Mouse (Mus musculus) T-helper 2 cell (primary cell): ENCODE data around the gene Ptprj.

Source experiments
- in situ Hi-C: fragments of 300-600 bp; cut with MboI, MseI; formaldehyde crosslinking; loops from one replicate; pipeline ENCODE4 v1.15.1; 2025; ENCODE audit warnings: high pct_unique_total_duplicates

Gene Ptprj

DNA sequence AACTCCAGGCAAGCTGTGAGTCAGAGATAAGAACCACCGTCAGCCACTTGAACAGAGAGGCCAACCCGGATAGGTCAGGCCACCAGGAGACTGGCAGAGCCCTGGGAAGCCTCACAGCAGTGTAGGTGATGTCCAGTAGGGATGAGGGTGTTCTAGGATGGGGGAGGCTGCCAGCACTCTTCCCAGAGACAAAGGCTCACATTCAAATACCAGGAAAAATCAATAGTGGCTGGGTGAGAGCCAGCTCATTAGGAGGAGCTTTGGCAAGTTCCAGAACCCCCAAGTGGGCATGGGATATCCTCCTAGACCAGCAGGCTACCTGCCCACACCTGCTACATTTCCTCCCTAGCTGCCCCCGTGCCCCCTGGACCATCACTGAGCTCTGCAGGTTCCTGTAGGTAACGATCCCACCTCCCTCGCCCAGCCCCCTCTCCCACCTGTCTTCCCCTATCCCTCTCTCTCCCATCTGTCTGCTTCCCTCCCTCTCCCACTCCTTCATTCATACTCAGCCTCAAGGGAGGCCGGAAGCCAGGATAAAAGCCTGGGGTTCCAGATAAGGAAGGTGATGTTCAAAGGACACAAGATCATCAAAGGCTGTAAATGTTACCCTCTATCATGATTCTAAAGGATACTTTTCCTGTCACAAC, 20.1 kb downstream of the Ptprj start:
- in situ Hi-C loops: loop anchor here (10.0 kb wide), 1 partner anchor 534 kb away; no protein-coding TSS in a partner anchor

DNA sequence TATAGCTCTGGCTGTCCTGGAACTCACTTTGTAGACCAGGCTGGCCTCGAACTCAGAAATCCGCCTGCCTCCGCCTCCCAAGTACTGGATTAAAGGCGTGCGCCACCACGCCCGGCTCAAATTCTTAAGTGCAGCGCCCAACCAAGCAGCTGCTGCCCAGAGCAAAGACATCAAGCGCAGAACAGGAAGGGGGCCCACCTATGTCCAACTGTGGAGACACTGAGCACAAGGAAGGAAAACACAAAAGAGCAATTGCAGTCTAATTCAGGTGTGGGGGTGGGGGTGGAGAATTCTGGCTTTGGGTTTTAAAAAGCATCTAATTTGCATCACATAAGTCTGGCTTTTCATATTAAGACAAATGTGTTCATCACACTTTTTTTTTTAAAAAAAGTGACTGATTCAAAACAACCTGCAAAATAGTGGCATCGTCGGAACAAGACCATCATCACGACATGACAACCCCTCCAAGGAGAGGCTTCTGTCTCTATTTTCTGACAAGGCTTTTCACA, 20.7 kb downstream of the Ptprj start:
- in situ Hi-C loops: loop anchor here (10.0 kb wide), 1 partner anchor 535 kb away; no protein-coding TSS in a partner anchor

DNA sequence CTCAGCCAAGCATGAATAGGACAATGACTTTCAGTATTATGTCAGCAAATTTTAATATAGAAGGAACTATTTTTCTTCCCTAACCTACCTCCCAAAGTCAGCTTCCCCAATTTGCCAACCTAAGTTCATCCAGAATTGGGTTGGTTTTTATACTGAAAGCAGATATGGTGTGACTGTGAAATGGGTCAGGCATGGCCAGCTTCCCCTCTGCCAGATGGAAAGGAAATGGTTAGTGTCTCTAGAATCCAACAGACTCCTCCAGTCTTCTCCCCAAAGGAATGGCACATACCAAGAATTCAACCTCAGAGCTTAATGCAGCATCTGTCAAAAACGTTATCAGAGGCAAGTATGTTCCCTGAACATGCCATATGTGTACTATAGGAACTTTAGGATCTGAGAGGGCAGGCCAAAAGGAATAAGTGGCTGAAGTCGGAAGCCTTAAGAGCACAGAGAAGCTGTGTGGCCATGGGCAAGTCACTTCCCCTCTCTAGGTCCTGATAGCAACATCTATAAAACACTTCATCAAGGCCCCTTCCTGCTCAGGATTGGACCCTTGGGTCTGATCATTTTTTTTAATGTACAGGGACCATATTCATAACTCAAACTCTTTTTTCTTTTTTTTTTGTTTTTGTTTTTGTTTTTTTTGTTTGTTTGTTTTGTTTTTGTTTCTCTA, 21.3 kb downstream of the Ptprj start:
- in situ Hi-C loops: no loop called here

DNA sequence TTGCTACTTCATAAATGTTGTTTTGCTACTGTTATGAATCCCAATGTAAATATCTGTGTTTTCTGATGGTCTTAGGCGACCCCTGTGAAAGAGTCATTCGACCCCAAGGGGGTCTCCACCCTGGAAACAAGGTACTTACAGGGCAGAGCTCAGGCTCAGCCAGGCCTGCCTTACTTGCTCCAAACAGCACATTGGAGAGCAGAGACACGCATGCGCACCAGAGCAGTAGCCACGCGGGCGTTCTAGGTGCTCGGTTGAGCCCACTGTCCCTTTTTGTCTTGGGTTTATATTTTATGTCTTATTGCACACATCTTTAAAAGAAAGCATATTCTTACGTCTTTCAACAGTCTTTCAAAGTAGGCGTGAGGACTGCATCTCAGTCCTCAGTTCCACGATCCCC, 22.1 kb downstream of the Ptprj start:
- in situ Hi-C loops: no loop called here

DNA sequence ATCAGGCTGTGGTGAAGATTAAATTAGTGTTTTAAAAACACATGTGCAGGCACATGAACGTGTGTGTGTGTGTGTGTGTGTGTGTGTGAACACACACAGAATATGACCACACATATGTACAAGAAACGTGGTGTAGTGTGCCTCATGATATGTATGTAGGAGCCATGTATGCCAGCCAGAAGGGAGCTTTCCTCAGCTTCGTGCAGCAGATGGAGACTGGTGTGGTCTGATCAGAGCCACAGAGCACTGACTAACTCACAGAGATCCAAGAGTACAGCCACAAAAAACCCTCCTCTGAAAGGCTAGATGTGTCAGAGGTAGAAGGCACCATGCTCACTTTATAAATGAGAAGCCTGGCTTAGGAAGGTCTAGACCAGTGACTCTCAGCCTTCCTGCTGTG, 22.5 kb downstream of the Ptprj start:
- in situ Hi-C loops: no loop called here

DNA sequence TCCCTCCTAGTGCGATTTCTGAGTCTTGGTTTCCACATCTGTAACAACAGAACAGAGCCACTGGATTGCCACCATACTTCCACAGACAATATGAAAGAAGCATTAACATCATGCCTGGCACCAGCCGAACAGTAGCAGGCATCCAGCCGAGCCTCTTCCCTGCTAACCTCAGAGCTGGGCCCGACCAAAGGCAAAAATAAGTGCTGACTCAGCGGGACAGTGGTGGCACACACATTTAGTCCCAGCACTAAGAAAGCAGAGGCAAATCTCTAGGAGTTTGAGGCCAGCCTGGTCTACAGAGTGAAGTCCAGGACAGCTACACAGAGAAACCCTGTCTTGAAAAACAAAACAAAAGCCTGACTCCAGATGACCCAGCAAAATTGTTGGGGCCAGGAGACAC, 24.7 kb downstream of the Ptprj start:
- in situ Hi-C loops: no loop called here

DNA sequence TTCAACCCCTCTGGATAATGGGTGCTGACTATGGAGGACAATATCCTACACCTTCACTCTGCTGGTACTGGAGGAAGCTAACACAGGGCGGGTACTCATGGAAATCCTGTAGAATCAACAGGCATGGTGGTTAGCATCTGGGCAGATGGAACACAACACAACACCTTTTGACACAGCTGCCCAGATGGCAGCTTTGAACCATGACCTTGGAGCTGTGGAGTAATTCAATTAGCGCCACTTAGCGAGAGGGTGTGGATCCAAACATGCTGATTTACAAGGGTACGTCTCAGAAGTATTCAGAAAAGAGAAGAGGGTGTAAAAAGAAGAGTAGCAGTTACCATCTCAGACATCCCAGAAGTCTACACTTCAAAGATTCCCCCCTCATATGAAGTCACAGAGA, 25.6 kb downstream of the Ptprj start:
- in situ Hi-C loops: no loop called here

DNA sequence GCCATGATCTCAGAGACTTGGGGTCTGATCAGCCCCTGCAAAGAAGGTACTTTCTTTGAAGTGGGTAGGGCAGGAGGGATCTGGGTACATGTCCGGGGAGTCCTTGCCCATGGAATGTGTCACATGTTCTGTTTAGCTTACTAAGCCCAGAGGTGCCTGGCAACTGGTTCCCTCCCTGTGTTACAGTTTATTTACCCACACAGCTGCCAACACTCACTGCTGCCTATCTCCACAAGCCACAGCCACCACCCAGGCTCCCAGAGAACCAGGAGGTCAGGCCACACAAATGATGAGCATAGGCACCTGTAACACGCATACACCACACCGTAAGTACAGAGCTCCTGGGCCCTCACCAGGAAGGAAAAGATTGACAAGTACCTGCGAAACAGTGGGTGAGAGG, 26.6 kb downstream of the Ptprj start:
- in situ Hi-C loops: no loop called here

DNA sequence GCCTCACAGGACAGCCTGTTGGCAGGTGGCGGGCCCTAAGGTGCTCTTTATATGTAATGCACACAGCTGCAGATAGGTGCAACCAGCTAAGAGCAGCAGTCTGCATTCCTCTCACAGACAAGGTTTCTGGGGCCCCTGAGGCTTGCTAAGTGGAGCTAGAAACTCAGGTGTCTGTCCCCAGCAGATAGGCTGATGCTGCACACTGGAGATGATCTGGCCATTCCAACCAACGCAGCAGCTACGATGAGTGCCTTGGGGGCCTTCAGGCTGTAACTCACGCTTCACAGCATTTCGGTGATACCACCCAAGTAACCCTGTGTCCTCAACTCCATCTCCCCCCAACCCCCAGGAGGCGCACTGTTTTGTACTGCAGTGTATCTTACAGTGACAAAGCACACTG, 29.8 kb downstream of the Ptprj start:
- in situ Hi-C loops: no loop called here

DNA sequence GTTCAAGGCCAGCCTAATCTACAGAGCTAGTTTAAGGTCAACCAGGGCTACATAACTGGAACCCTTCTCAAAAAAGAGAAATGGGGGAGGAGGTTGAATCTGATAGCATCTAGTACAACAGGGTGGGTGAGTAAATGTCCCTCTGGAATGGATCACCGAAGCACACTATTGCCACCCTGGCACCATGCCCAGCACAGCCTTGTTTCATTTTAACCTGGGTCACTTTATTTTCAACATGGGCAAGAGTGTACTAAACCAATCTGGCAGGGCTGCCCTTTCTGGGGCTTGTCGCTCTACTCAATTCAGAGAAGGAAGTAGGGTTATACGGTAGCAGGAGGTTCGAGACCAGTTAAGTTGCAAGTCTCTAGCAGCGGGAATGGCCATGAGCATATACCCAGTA, 31.9 kb downstream of the Ptprj start:
- in situ Hi-C loops: no loop called here

DNA sequence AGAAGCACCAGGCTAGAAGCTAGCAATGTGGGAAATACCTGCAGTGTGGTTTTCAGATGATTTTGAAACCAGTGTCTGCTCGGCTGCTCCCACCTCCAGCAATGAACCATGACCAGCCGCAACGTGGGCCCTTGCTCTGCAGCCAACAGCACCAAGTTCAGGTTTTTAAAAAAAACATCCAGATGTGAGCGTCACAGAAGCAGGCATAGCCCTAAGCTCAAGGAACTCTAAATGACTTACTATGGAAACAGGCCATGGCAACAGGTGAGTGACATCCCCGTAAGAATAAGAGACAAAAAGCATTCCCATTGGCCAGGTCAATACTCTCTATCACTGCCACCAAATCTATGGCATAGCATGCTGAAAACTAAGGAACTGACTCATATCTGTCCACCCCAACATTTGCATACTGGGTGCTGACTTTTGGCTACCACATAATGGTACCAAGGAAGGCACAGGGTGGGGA, 33.3 kb downstream of the Ptprj start:
- in situ Hi-C loops: no loop called here

DNA sequence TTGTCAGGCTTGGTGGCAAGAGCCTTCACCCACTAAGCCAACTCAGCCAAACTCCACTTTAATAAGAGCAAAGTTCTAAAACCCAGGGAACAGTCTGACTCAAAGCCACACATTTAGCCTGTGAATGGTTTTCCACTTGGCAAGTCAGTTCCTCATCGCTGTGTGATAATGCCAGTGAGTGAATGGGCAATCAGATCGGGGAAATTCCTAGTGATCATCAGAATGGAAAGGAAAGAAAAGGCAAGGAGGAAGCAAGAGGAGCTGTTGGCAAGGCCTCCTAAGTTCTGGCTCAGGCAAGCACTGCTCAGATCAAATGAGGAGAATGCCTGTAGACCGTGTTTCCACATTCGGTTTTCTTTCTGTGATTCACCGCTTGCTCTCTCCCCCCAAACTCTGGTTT, 35.2 kb downstream of the Ptprj start:
- in situ Hi-C loops: no loop called here

DNA sequence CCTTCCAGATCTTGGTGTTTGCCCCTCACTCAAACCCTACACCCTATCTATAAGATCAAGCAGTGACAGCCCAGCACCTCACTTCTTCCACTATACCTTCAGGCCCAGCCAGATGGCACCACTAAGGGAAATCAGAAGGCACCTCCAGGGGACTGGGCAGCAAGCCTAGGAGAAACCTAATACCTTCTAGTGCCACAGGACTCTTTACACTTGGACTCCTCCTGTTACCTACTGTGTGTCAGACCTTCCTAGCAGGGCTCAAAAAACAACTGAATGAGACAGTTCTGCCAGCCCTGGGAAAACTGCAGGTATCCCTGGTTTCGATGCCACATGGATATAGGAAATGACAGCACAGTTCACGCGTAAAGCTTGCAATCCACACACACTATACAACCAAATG, 36.5 kb downstream of the Ptprj start:
- in situ Hi-C loops: no loop called here

DNA sequence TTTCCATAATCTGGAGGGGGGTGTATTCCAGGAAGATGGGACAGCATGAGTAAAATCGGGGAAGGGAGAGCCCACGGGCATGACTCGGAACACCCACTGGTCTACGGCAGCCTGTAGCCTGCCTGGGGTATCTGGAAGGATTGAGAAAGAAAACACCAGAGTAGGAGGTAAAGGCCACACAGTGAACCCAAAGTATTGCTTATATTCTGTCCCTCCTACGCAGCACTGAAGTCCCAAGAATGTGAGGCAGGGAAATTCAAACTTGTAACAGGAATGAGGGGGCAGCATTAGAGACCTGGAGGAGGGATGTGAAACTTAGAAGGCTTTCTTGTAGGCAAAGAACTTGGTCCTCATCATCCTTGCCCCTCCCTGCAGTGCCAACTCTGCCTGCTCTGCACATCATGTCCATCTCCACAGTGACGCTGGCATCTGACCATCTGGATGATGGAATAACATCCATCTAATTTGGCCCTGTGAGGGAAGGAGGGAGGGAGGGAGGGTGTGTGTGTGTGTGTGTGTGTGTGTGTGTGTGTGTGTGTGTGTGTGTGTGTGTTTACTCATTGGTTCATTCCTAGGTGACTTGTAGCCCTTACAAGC, 37.2 kb downstream of the Ptprj start:
- in situ Hi-C loops: no loop called here

DNA sequence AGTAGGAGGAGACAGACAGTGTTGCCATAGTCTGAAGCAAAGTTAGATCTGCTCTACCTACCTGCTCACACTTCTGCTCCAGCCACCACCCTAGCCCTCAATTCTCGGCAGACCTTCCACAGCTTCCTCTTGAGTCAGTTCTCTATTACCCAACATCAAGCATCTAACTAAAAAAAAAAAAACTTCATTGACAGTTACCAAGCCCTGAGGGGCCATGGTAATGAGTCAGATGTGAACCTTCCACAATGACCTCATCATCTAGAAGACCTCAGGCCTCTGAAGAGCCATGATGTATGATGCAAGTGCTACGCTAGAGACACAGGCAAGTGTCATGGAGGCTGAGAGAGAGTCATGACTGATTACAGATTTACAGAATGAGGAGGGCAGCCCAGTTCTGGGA, 37.8 kb downstream of the Ptprj start:
- in situ Hi-C loops: no loop called here

DNA sequence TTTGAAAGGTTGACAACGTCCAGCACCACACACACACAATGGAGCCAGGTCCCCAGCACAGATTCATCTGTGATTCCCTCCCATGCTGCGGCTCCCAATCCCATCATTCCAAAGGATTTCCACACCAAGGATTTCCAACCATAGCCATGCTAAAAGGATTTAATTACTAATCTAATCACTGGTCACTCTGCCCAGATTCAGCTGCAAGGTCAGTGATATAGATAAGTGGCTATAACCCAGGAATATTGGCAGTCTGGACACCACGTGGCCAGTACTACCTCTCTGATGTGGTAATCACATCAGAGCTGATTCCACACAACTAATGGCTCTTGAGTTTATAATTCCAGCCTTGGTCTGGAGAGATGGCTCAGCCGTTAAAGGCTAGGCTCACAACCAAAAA, 41.2 kb downstream of the Ptprj start:
- in situ Hi-C loops: no loop called here

DNA sequence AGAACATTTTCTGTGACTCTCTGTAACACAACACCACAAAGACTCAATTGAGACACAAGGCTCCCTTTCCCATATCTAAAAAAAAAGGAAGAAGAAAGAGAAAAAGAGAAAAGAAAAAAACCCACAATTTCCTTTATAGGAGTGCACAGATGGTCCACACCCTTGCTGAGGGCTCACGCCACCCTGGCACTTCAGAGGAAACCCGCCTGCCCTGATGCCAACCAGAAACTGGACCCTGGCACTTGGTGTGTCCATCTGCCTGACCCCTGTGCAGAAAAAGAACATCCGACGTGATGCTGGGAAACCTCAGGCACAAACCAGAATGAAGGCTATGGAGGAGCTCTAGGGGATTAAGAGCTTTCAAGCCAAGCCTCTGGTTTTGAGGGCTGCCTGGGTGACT, 43.2 kb downstream of the Ptprj start:
- in situ Hi-C loops: no loop called here

DNA sequence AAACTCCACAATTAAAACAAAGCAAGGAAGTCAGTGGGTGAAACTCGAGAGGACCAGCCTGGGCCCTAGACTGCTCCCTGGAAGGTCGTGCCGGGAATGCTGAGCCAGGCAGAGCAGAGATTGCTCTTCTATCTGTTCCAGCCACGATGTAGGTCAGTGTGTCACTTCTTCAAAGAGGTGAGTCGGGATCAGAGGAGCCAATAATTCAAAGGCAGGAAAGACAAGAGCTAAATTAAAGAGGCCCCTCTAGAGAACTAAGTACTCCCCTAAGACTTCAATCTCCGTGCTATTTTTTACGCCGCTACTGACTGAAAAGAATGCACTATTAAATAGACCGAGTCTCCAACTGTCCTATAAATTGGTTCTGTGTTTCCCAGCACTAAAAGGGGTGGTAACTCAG, 43.9 kb downstream of the Ptprj start:
- in situ Hi-C loops: no loop called here

DNA sequence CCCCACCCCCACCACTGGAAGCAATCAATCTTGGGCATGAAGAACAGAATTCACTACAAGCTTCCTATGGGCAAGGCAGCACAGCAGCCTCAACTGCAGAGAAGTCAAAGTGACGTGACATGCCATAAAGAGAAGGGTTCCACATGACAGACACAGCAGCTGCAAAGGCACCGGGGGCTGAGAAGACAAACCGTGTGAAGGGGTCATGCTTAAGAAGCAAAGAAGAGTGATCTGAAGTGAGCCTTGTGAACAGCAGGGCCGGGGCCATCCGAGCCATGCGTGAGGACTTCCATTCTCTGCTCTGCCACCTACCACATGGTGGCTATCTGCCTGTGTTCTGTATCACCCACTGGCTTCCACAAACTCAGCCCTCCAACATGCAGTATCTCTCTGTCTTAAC, 45.7 kb downstream of the Ptprj start:
- in situ Hi-C loops: no loop called here

DNA sequence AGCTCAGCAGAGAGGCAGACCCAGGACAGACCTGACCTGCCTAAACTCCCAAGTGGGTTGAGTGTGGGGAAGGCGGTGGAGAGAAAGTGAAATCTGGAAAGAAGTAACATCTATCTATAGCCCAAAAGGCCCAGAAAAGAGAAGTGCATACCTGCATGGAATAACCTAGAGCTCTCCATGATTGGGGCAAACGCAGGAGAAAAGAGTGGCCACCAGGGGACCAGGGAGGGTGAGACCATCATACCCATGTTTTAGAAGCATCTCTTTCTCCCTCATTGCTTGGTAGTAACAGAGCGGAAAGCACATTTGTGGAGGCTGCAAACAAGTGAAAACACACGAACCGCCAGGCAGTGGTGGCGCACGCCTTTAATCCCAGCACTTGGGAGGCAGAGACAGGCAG, 46.5 kb downstream of the Ptprj start:
- in situ Hi-C loops: no loop called here

DNA sequence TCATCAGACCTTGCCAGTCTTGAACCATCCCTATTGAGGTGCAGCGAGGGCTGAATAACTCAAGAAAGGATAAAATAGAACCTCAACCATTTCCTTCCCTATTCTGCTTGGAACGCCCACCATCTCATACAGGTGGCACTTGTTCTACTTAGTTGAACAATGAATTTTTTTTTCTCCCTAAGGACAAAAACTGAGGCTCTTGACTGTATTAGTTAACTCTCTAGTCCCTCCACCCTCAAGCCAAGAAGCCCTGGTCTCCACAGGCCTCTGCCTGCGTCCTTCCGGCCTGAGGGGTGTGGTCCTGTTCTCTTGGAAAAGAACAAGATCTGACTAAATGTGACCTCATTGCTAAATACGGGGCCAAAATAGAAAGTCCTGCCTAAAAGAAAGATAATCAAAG, 48.4 kb downstream of the Ptprj start:
- in situ Hi-C loops: no loop called here

DNA sequence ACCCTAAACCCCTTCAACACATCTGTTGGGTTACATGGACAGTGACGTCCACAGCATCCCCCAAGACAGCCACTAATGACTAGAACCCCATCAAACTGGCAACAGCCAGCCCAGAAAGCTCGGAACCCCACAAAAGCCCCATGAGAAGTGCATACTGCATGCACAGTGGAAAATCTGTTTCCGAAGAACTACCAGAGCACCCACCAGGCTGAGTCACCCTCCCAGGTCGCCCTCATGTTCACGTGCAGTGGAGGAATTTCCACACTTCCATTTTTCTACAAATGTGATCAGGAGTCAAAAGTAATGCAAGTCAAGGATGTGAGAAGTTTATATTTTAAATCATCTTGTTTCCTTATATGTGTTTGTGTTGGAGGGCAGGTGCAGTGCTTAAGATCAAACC, 52.3 kb downstream of the Ptprj start:
- in situ Hi-C loops: no loop called here

DNA sequence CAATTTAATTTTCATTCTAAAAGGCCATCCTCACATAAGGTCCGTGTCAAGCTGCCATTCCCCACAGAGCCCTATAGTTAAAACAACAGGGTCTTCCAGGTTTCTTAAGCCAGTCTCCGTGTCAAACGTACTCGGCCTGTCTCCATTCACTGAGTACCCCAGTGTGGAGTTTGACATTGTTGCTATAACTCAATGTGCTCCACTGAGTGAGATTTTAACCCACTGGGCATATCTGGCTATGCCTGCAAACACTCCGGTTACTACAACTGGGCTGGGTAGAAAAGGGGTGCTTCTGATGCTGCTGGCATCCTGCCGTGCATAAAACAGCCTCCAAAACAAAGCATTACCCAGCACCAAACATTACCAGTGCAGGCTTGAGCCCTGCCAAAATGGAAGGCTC, 53.5 kb downstream of the Ptprj start:
- in situ Hi-C loops: no loop called here
